Mouse (Mus musculus) midbrain, postnatal 0 days (tissue): ENCODE measurements around the gene Mstn. TPM values are rescaled to one million over a fixed set of nuclear protein-coding genes. Genes with fewer than 3 reads are reported as not detected.

ENCODE experiments used
- ATAC-seq: fragments of 200-750 bp; cut with Nextera tagmentation; 2 replicates; pipeline ENCODE4 v1.8.0; 2017; ENCODE audit warnings: moderate number of reproducible peaks, mild to moderate bottlenecking, moderate TSS enrichment, moderate library complexity; ENCODE audit not compliant: low FRiP score
- DNase-seq: peaks from one replicate; pipeline ENCODE4 v3.0.0-alpha.2; 2015; ENCODE audit warnings: low spot score
- H3K27ac ChIP-seq: fragments of 300-500 bp; sonication (generic); 2 replicates; pipeline ENCODE4 v1.5.1; 2014; ENCODE audit warnings: low read depth, mild to moderate bottlenecking, low read length, mixed read lengths
- H3K27me3 ChIP-seq: fragments of 300-500 bp; sonication (generic); 2 replicates; pipeline ENCODE4 v1.6.1; 2014; ENCODE audit warnings: low read length, control low read depth, mixed read lengths; ENCODE audit not compliant: insufficient read depth
- H3K36me3 ChIP-seq: fragments of 300-500 bp; sonication (generic); 2 replicates; pipeline ENCODE4 v1.6.1; 2014; ENCODE audit warnings: low read length, control low read depth, mixed read lengths; ENCODE audit not compliant: insufficient read depth
- H3K4me1 ChIP-seq: fragments of 300-500 bp; sonication (generic); 2 replicates; pipeline ENCODE4 v1.6.1; 2014; ENCODE audit warnings: mild to moderate bottlenecking, control low read depth, antibody characterized with exemption, low read length, mixed read lengths; ENCODE audit not compliant: insufficient read depth
- H3K4me2 ChIP-seq: fragments of 300-500 bp; sonication (generic); 2 replicates; pipeline ENCODE4 v1.6.1; 2014; ENCODE audit warnings: low read depth, mild to moderate bottlenecking, low read length, mixed read lengths; ENCODE audit not compliant: poor library complexity, severe bottlenecking
- H3K4me3 ChIP-seq: fragments of 300-500 bp; sonication (generic); 2 replicates; pipeline ENCODE4 v1.5.1; 2014; ENCODE audit warnings: low read depth, mild to moderate bottlenecking, low read length, moderate library complexity
- H3K9ac ChIP-seq: fragments of 300-500 bp; sonication (generic); replicated peaks from 2 replicates; pipeline ENCODE4 v1.6.1; 2014; ENCODE audit warnings: mild to moderate bottlenecking, low read length, moderate library complexity, mixed read lengths; ENCODE audit not compliant: poor library complexity, severe bottlenecking
- H3K9me3 ChIP-seq: fragments of 300-500 bp; sonication (generic); 2 replicates; pipeline ENCODE4 v1.6.1; 2016; ENCODE audit warnings: low read length, control low read depth
- CTCF ChIP-seq: IDR thresholded peaks from 2 replicates; pipeline ENCODE4 v1.5.1; 2016; ENCODE audit warnings: antibody characterized with exemption, mild to moderate bottlenecking
- WGBS: fragments of 180-500 bp; shearing (Covaris S2); extraction: QIAGEN DNeasy Blood & Tissue Kit; methylation state at CpG from one replicate; pipeline ENCODE4 v1.1.7; 2014; 5-methylcytosine and 5-hydroxymethylcytosine counted together
- polyA plus RNA-seq: library from polyadenylated mRNA; unstranded; fragments of >200 nt; fragmentation: Nextera tagmentation; extraction: Ambion mirVana; gene quantifications from 2 replicates; pipeline ENCODE4 v1.2.1, GENCODE M21; 2015
- total RNA-seq: library from RNA; depleted of rRNA; stranded (reverse); fragments of >200 nt; gene quantifications from 2 replicates; pipeline ENCODE4 v1.2.3, GENCODE M21; 2014

The Mstn gene
- total and polyA plus RNA-seq, 2 experiments from 2014 or later = 0.47 to 0.55 TPM

GRCm38 (mm10) chr1:53061871-53062608, 600 bp downstream of the Mstn start:
- no peak for ATAC-seq

GRCm38 (mm10) chr1:53063921-53064320, 2.5 kb downstream of the Mstn start:
- Histone ChIP-seq H3K4me3 (no peak overlapping the region), H3K9ac (no peak overlapping the region), H3K4me2 (no peak overlapping the region), H3K27me3 (no peaks in the 10 kb centered on the region), H3K27ac (no peak overlapping the region), H3K36me3 (no peaks in the 10 kb centered on the region), H3K9me3 (no peaks in the 10 kb centered on the region), H3K4me1 (0 out of 2 replicates have a peak, but pooled peaks cover 3% of the 10 kb centered on the region)
- TF ChIP-seq CTCF = no peak
- no peak for ATAC-seq
- no peak for DNase-seq
- 93% methylated on average over 4 of the region's 4 CpGs for WGBS

More at GRCm38 (mm10) chr1:53061871-53062608, 600 bp downstream of the Mstn start:
- DNase-seq = peak; percentile 6
- Histone ChIP-seq H3K4me1 (0 out of 2 replicates have a peak, but pooled peaks cover 3% of the 10 kb centered on the region), H3K36me3 (no peaks in the 10 kb centered on the region), H3K27me3 (no peaks in the 10 kb centered on the region), H3K4me3 (0 out of 2 replicates have a peak overlapping the region, but pooled peaks have one; percentile 5), H3K27ac (no peak overlapping the region), H3K9ac (no peak overlapping the region), H3K4me2 (peak overlapping the region; percentile 36), H3K9me3 (no peaks in the 10 kb centered on the region)
- WGBS = 48% methylated on average over 13 of the region's 13 CpGs
- TF ChIP-seq CTCF = no peak

- DNase-seq (no peak), ATAC-seq (no peak)
- no peaks in the 10 kb centered on the region for H3K9me3 ChIP-seq
- H3K27me3 ChIP-seq = no peaks in the 10 kb centered on the region
- H3K36me3 ChIP-seq = no peaks in the 10 kb centered on the region
- no peak for TF ChIP-seq CTCF
- no peaks in the 10 kb centered on the region for H3K4me1 ChIP-seq
- H3K9ac ChIP-seq = no peak overlapping the region
- WGBS = 80% methylated on average over 5 of the region's 5 CpGs
- no peak overlapping the region for H3K27ac ChIP-seq
- H3K4me2 ChIP-seq = no peak overlapping the region
- no peak overlapping the region for H3K4me3 ChIP-seq
Observed at GRCm38 (mm10) chr1:53069726-53070514, 8.5 kb downstream of the Mstn start.

DNA sequence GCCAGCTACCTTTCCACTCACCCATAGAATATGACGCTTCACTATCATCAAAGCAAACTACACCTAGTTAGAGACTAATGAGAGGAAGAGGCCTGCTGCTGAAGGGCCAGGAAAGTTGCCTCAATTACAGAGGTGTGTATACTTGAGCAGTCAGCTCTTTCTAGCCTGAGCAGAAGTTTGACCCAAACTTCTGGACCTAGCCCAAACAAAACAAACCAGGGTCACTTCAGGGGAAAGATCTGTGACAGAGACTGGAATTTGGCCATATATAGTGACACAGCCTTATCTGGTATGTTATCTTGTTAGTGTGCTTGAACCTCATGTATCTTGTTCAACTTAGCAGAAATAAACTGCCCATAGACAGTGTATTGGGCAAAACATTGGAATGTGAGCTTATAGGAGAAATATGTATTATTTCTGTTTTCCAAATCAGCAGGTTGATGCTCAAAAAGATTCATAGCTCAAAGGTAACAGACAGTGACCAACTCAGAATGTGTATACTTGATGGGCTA, 9.3 kb downstream of the Mstn start:
- Histone ChIP-seq H3K27me3 (no peaks in the 10 kb centered on the region), H3K4me2 (no peak overlapping the region), H3K36me3 (no peaks in the 10 kb centered on the region), H3K9me3 (no peaks in the 10 kb centered on the region), H3K4me1 (no peaks in the 10 kb centered on the region), H3K27ac (no peak overlapping the region), H3K4me3 (no peak overlapping the region), H3K9ac (no peak overlapping the region)
- no peak for TF ChIP-seq CTCF
- 97% methylated on average over 1 of the region's 1 CpGs for WGBS
- ATAC-seq (no peak), DNase-seq (no peak)

DNA sequence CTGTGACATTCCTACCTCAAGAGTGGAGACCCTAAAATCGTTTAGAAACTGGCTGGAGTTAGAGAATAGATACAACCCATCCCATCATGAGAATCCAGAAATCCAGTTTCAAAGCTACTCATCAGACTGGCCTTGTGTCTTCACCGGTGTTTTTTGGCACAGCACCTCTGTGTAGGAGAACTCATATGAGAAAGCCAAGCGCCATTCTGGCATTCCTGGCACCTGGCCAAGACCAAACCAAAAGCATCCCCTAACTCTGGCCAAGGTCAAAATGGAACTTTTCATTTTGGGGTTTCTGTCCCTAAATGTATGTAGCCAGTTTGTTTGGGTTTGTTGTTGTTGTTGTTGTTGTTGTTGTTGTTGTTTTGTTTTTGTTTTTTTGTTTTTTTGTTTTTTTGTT, 15.2 kb downstream of the Mstn start:
- H3K4me2 ChIP-seq = no peak overlapping the region
- H3K27me3 ChIP-seq = no peaks in the 10 kb centered on the region
- TF ChIP-seq CTCF = no peak
- no peaks in the 10 kb centered on the region for H3K36me3 ChIP-seq
- WGBS = 83% methylated on average over 3 of the region's 3 CpGs
- H3K9me3 ChIP-seq = no peaks in the 10 kb centered on the region
- H3K9ac ChIP-seq = no peak overlapping the region
- no peak for DNase-seq
- no peak overlapping the region for H3K4me3 ChIP-seq
- H3K4me1 ChIP-seq = no peaks in the 10 kb centered on the region
- ATAC-seq = no peak
- no peak overlapping the region for H3K27ac ChIP-seq

DNA sequence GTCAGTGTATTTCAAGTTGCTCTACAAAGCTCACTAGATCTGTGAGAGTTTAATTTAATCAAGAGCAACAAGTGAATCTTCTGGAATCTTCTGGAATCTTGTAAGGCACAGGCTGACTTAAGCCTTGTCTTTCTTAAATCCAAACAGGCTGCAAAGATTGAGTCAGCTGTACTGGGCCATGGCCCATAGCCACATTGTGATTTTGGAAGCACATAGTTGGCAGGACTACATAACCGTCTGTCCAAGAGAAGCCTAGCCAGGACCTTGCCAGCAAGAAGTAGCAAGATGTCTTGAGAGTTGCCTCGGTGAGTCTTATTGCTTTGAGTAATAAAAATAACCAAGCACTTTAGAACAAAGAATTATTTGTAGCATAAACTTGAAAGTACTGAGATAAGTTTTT, 18.4 kb downstream of the Mstn start:
- Histone ChIP-seq H3K4me1 (no peaks in the 10 kb centered on the region), H3K27me3 (no peaks in the 10 kb centered on the region), H3K27ac (no peak overlapping the region), H3K9me3 (no peaks in the 10 kb centered on the region), H3K4me3 (no peak overlapping the region), H3K4me2 (no peak overlapping the region), H3K36me3 (no peaks in the 10 kb centered on the region), H3K9ac (no peak overlapping the region)
- TF ChIP-seq CTCF = no peak
- 84% methylated on average over 2 of the region's 2 CpGs for WGBS
- ATAC-seq (no peak), DNase-seq (peak; percentile 22)
